Mouse (Mus musculus): ENCODE measurements around the gene Adora1. TPM values are rescaled to one million over a fixed set of nuclear protein-coding genes. Genes with fewer than 3 reads are reported as not detected.
"Not testable (repeated sequence)": the region's sequence is repeated elsewhere in the genome, so short reads cannot be mapped to it uniquely, and the experiment has no call there.

Adora1 gene
- polyA plus RNA-seq, 1 experiment: 0.50 TPM

DNA sequence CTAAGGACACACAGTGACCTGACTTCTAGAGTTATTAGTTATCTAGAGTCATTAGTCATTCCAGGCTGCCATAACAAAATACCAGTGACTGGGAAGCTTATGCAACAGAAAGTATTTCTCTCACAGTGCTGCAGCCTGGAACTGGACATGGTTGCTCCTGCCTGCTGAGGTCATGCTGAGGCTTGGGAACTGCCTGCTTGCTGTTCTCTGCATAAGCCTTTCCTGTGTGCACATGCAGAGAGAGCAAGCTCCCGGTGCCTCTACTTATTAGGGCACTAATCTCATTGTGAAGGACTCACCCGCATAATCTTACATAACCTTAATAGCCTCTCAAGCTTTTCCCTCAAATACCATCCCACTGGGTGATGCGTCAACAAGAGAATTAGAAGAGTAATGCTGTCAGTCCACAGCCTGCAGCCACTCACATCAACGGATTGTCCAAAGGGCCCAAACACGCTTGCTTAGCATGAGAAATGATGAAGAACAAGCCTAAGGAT is 37.6 kb upstream of the Adora1 start:
- no peak for TF ChIP-seq GATA1 (IDR thresholded peaks at IDR 0.05; ENCODE audit: borderline replicate concordance, low read length)
- no peak for TF ChIP-seq FLI1 (IDR thresholded peaks at IDR 0.05; ENCODE audit: low read length)
- Histone ChIP-seq H3K4me3 (replicated peaks) (no peak overlapping the region), H3K36me3 (replicated peaks; ENCODE audit: low read length) (no peaks in the 10 kb centered on the region), H3K27me3 (replicated peaks) (peaks cover 49% of the 10 kb centered on the region), H3K9me3 (peaks cover 7% of the 10 kb centered on the region), H3K4me1 (0 out of 2 replicates have a peak, but pooled peaks cover 6% of the 10 kb centered on the region)

DNA sequence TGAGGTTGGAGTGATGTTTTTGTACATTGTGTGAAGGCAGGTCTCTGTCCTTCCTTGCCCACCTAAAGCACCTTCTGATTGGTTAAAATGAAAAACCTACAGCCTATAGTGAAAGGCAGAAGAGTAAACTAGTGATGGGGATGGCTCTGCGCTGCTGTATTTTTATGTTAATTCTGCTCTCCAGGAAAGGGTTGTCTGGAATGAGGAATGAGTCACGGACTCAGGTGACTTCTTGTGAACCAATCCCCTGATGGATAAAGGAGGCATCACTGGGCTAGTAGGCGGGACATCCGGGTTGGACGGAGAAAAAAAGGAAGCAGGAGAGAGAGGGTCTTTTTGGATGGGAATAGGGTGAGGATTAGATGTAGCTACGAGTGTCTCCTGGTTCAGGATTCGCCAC is 34.8 kb upstream of the Adora1 start:
- no peak for TF ChIP-seq FLI1 (IDR thresholded peaks at IDR 0.05; ENCODE audit: low read length)
- no peak for TF ChIP-seq GATA1 (IDR thresholded peaks at IDR 0.05; ENCODE audit: borderline replicate concordance, low read length)

DNA sequence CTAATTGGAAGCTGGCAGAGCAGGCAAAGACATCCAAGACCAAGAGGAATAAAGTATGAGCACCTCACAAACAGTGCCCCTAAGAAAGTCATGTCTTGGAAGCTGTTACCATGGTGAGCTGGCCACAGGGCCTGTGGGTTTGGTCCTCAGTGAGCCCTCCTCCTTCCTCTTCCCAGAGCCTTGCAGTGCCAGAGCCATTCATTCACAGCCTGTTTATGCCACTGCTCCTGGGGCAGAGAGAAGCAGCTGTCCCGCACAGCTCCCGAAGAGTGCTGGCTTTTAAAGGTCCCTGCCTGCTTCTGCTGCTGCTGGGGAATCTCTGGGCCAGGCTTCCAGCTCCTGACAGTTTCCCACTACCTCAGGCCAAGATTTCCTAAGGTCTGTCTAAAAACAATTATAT is 30.6 kb upstream of the Adora1 start:
- Histone ChIP-seq H3K36me3 (replicated peaks; ENCODE audit: low read length) (no peaks in the 10 kb centered on the region), H3K4me3 (replicated peaks) (no peak overlapping the region), H3K4me1 (no peaks in the 10 kb centered on the region), H3K9me3 (peaks cover 15% of the 10 kb centered on the region), H3K27me3 (replicated peaks) (peaks cover 13% of the 10 kb centered on the region)
- TF ChIP-seq FLI1 (IDR thresholded peaks at IDR 0.05; ENCODE audit: low read length) (no peak), GATA1 (IDR thresholded peaks at IDR 0.05; ENCODE audit: borderline replicate concordance, low read length) (no peak)

More for the DNA sequence above, 34.8 kb upstream of the Adora1 start:
- Histone ChIP-seq H3K27me3 (replicated peaks) (peaks cover 32% of the 10 kb centered on the region), H3K36me3 (replicated peaks; ENCODE audit: low read length) (no peaks in the 10 kb centered on the region), H3K4me1 (0 out of 2 replicates have a peak, but pooled peaks cover 6% of the 10 kb centered on the region), H3K9me3 (peaks cover 7% of the 10 kb centered on the region), H3K4me3 (replicated peaks) (no peak overlapping the region)

DNA sequence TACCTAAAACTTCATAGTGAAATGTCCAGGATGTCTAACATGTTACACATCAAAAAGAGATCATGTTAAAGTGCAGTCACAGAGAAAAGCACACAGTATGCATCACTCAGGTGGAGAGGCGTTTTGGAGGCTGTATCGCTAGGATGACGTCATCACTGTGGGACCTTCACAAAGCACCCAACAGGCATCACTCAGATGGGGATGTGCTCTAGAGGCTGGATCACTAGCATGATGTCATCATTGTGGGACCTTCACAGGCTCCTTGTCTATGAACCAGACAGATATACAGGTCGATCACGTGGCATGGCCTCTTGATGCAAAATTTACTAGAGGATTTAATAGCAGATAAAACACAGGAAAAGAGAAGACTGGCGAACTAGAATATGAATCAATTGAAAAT is 29.1 kb upstream of the Adora1 start:
- H3K4me3 ChIP-seq (replicated peaks): no peak overlapping the region
- no peaks in the 10 kb centered on the region for H3K36me3 ChIP-seq (replicated peaks; ENCODE audit: low read length)
- peaks cover 29% of the 10 kb centered on the region for H3K9me3 ChIP-seq
- H3K4me1 ChIP-seq: no peaks in the 10 kb centered on the region
- TF ChIP-seq GATA1 (IDR thresholded peaks at IDR 0.05; ENCODE audit: borderline replicate concordance, low read length) (no peak), FLI1 (IDR thresholded peaks at IDR 0.05; ENCODE audit: low read length) (no peak)
- H3K27me3 ChIP-seq (replicated peaks): peaks cover 24% of the 10 kb centered on the region

DNA sequence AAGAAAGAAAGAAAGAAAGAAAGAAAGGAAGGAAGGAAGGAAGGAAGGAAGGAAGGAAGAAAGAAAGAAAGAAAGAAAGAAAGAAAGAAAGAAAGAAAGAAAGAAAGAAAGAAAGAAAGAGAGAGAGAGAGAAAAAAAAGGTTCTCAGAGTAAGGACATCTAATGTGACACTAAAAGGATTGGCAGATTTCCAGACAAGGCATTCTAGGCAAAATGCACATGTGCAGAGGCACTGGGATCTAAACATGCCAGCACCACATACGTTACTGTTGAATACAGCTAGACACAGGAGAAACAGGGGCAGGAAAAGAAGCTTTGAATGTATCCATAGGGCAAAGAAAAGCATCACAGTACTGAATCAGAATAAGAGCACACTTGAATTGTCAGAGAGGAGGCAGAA is 14.4 kb upstream of the Adora1 start:
- not testable (repeated sequence) for H3K4me1 ChIP-seq

DNA sequence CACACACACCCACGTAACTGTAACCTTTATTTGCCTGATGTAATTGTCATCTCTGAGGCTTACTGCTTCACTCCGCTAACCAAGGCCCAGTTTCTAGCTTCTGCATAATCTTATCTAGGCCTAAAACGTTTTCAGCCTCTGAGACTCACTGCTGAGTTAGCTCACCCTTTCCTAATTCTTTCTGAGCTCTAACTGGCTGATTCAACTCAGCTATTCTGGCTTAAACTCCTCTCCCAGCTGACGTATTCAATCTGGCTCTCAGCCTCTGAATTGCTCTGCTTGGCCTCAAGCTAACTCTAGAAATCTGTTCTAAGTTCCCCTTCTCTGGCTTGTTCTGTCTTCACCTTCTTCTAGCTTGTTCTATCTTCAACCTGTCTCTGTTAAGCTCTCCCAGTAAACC is 11.4 kb upstream of the Adora1 start:
- TF ChIP-seq GATA1 (IDR thresholded peaks at IDR 0.05; ENCODE audit: borderline replicate concordance, low read length) (no peak), FLI1 (IDR thresholded peaks at IDR 0.05; ENCODE audit: low read length) (no peak)
- Histone ChIP-seq H3K36me3 (replicated peaks; ENCODE audit: low read length) (no peaks in the 10 kb centered on the region), H3K4me1 (peaks cover 14% of the 10 kb centered on the region), H3K27me3 (replicated peaks) (peaks cover 40% of the 10 kb centered on the region), H3K9me3 (peaks cover 9% of the 10 kb centered on the region), H3K4me3 (replicated peaks) (no peak overlapping the region)

More for the DNA sequence above, 14.4 kb upstream of the Adora1 start:
- H3K36me3 ChIP-seq (replicated peaks; ENCODE audit: low read length); H3K4me3 ChIP-seq (replicated peaks): not testable (repeated sequence)
- Histone ChIP-seq H3K27me3 (replicated peaks) (peaks cover 17% of the 10 kb centered on the region), H3K9me3 (peaks cover 13% of the 10 kb centered on the region)

DNA sequence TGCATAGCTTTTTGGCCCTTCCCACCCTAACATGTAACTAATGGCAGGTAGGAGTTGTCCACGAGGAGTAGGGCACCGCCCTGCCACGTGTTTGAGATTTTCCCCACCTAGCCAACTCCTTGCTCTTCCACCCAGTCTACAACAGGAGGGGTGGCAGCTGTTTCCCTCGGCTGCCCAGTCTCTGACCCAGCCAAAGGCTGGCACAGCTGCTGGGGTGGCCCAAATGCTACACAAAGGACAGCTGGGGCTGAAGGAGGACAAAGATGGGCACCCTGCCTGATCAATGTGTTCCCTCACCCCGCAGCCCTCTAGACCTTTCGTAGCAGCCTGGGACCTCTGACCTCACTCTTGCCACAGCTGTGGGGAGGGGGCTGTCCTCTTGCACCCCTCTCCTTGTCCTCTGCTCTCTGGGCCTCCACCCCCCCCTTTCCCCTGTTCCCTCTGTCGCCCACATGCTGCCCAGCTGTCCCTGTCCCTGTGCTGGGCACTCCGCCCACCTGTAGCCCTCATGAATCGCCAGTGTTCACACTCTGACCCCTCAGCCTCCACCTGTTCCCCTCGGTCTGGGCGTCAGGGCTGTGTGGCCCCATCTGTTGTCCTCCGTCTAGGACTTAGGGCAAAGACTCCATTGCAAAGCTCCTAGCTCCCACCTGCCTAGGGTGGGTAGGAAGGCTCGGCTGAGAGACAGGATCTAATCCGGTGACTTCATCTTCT is 9.9 kb upstream of the Adora1 start:
- H3K4me3 ChIP-seq (replicated peaks): no peak overlapping the region
- H3K4me1 ChIP-seq: peaks cover 14% of the 10 kb centered on the region
- peaks cover 52% of the 10 kb centered on the region for H3K27me3 ChIP-seq (replicated peaks)
- no peak for TF ChIP-seq GATA1 (IDR thresholded peaks at IDR 0.05; ENCODE audit: borderline replicate concordance, low read length)
- no peak for TF ChIP-seq FLI1 (IDR thresholded peaks at IDR 0.05; ENCODE audit: low read length)
- H3K36me3 ChIP-seq (replicated peaks; ENCODE audit: low read length): no peaks in the 10 kb centered on the region
- no peaks in the 10 kb centered on the region; the same call in 1 of the 2 replicates for H3K9me3 ChIP-seq

DNA sequence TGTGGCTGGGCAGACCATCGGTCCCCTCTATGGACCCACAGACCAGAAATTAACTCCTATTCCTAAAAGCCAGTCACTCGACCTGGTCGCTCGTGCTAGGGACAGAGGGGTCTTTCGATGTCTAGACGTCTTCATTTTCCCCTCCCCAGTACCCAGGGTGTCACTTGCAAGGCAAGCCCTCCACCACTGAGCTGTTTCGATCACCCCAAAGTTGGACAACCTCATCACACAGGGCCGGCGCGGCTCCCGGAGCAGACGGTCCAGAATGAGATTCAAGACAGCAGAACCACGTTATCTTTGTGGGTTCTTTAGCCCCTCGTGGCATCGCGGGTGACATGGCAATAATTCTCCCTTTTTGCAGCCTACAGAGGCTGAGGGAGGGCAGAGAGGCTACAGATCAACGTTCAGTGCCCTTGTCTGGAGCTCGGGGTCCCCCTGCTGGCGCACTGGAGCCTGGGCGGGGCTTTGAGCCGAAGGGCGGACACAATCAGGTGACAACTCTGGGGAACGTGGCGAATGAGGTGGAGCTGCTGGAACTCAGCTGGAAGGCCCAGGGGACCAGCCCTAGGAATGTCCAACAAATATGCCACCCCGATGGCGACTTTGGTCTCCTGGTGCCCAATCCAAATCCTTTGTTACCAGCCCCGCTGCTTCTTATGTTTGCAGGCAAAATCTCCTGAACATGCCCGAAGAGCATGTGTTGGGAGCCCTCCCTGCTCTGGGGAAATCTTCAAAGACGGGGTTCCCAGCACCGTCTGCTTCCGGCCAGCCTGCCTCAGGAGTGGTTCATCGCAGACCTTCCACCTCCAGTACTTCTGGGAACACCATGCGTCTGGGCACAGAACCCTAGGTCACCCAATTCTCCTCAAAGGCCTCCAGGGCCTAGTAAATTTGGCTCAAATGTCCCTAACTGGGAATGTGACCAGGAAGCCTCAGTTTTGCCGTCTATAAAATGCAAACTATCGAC is 9.0 kb upstream of the Adora1 start:
- Histone ChIP-seq H3K9me3 (no peaks in the 10 kb centered on the region), H3K4me3 (replicated peaks) (peak overlapping the region; percentile 76), H3K36me3 (replicated peaks; ENCODE audit: low read length) (no peaks in the 10 kb centered on the region), H3K4me1 (peaks cover 14% of the 10 kb centered on the region), H3K27me3 (replicated peaks) (peaks cover 61% of the 10 kb centered on the region)
- TF ChIP-seq GATA1 (IDR thresholded peaks at IDR 0.05; ENCODE audit: borderline replicate concordance, low read length): no peak
- no peak for TF ChIP-seq FLI1 (IDR thresholded peaks at IDR 0.05; ENCODE audit: low read length)

DNA sequence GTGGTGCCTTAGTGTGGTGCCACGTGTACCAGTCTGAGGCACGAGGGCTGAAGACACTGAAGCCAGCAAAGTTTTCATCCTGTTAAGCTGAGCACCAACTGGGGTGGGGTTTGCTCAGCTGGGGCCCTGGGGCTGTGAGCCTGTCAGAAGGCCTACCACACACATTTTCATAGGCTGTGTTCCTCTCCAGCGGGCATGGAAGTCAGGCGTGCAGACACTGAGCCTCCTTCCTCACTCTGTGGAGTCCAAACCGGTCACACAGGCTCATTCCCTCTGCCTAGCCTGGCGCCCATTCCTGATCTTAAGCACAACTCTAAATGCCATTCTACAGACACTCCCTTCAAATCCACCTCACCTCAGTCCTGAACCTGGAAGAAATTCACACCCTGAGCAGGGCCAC is 8.3 kb upstream of the Adora1 start:
- H3K4me3 ChIP-seq (replicated peaks): no peak overlapping the region
- H3K27me3 ChIP-seq (replicated peaks): peaks cover 68% of the 10 kb centered on the region
- H3K9me3 ChIP-seq: no peaks in the 10 kb centered on the region
- no peaks in the 10 kb centered on the region for H3K36me3 ChIP-seq (replicated peaks; ENCODE audit: low read length)
- no peak for TF ChIP-seq GATA1 (IDR thresholded peaks at IDR 0.05; ENCODE audit: borderline replicate concordance, low read length)
- TF ChIP-seq FLI1 (IDR thresholded peaks at IDR 0.05; ENCODE audit: low read length): no peak
- H3K4me1 ChIP-seq: peaks cover 17% of the 10 kb centered on the region

DNA sequence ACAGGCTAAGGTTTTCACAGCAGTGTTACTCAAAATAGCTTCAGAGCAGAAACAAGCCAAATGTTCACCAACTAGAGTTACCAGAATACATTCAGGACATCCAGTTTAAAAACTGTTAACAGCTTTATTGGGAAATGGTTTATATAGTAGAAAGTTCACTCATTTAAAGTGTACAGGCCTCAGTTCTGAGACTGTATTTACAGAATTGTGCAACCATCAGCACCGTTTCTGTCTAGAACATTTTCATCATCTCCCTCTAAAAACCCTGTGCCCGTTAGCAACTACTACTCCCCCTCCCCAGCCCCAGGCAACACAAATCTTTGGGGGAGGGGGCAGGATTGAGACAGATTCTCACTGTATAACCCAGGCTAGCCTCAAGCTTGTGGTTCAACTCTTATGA is 7.1 kb upstream of the Adora1 start:
- TF ChIP-seq GATA1 (IDR thresholded peaks at IDR 0.05; ENCODE audit: borderline replicate concordance, low read length) (no peak), FLI1 (IDR thresholded peaks at IDR 0.05; ENCODE audit: low read length) (no peak)
- H3K9me3 ChIP-seq: no peaks in the 10 kb centered on the region
- H3K4me1 ChIP-seq: peaks cover 17% of the 10 kb centered on the region
- peaks cover 78% of the 10 kb centered on the region for H3K27me3 ChIP-seq (replicated peaks)
- no peak overlapping the region for H3K4me3 ChIP-seq (replicated peaks)
- H3K36me3 ChIP-seq (replicated peaks; ENCODE audit: low read length): no peaks in the 10 kb centered on the region
